Mouse (Mus musculus) neural tube, embryonic 14.5 days (tissue): Measurements from ENCODE around the gene Aire. TPM values are rescaled to one million over a fixed set of nuclear protein-coding genes. Genes with fewer than 3 reads are reported as not detected.

Experiments used
- ATAC-seq: fragments of 200-750 bp; cut with Nextera tagmentation; 2 replicates; pipeline ENCODE4 v1.8.0; 2017; ENCODE audit warnings: low read depth, mild to moderate bottlenecking, moderate TSS enrichment, moderate library complexity
- H3K27ac ChIP-seq: fragments of 300-500 bp; sonication (generic); 2 replicates; pipeline ENCODE4 v1.5.1; 2014; ENCODE audit warnings: low read depth, mild to moderate bottlenecking, control low read depth, low read length, moderate library complexity, mixed read lengths
- H3K27me3 ChIP-seq: fragments of 300-500 bp; sonication (generic); 2 replicates; pipeline ENCODE4 v1.6.1; 2014; ENCODE audit warnings: low read length; ENCODE audit not compliant: control insufficient read depth, insufficient read depth
- H3K36me3 ChIP-seq: fragments of 300-500 bp; sonication (generic); 2 replicates; pipeline ENCODE4 v1.6.1; 2014; ENCODE audit warnings: low read length, mixed read lengths; ENCODE audit not compliant: control insufficient read depth, insufficient read depth
- H3K4me1 ChIP-seq: fragments of 300-500 bp; sonication (generic); 2 replicates; pipeline ENCODE4 v1.6.1; 2014; ENCODE audit warnings: low read length; ENCODE audit not compliant: control insufficient read depth, insufficient read depth
- H3K4me2 ChIP-seq: fragments of 300-500 bp; sonication (generic); 2 replicates; pipeline ENCODE4 v1.6.1; 2014; ENCODE audit warnings: mild to moderate bottlenecking, low read depth, low read length, control low read depth
- H3K4me3 ChIP-seq: fragments of 300-500 bp; sonication (generic); 2 replicates; pipeline ENCODE4 v1.5.1; 2014; ENCODE audit warnings: low read depth, low read length, control low read depth, mixed read lengths
- H3K9ac ChIP-seq: fragments of 300-500 bp; sonication (generic); replicated peaks from 2 replicates; pipeline ENCODE4 v1.6.1; 2014; ENCODE audit warnings: low read depth, mild to moderate bottlenecking, control low read depth, low read length, mixed read lengths
- H3K9me3 ChIP-seq: fragments of 300-500 bp; sonication (generic); 2 replicates; pipeline ENCODE4 v1.6.1; 2016; ENCODE audit warnings: low read length; ENCODE audit not compliant: control insufficient read depth
- WGBS: fragments of 180-500 bp; shearing (Covaris S2); extraction: QIAGEN DNeasy Blood & Tissue Kit; methylation state at CpG from one replicate; pipeline ENCODE4 v1.1.7; 2014; 5-methylcytosine and 5-hydroxymethylcytosine counted together
- polyA plus RNA-seq: library from polyadenylated mRNA; unstranded; fragments of >200 nt; fragmentation: Nextera tagmentation; extraction: Ambion mirVana; gene quantifications from 2 replicates; pipeline ENCODE4 v1.2.1, GENCODE M21; 2014

Aire gene
- polyA plus RNA-seq, 1 experiment from 2014 or later, result 0.21 TPM

DNA sequence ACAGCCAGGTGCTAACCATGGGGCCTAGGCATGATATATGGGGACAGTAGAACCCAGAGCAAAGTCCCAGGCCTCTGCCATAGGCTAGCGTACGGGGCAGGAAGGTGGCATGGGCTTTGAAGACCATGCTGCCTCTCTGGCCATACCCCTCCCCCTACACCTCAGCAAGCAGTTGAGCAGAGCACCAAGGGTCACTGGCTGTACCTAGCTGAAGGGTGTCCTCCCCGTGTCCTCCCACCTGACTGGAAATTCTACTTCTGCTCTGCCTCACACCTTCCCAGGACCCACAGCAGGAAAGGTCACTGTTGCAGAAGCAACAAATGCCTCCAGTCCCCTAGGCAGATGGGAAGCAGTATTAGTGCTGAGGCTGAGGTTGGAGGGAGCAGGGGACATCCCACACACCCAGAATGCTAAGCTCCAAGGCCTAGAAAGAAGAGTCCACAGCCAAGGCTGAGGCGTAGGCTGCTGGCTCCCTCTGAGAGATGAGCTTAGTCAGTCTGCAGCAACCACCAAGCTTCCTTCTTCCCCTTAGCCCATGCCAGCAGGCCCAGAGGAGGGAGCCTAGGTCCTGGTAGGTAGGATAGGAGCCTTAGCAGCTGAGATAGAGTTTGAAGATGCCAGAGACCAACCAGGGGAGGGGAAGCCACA, 37.5 kb downstream of the Aire start:
- Histone ChIP-seq H3K9ac (no peak overlapping the region), H3K9me3 (no peaks in the 10 kb centered on the region), H3K27me3 (no peaks in the 10 kb centered on the region), H3K4me1 (peaks cover 19% of the 10 kb centered on the region), H3K4me2 (no peak overlapping the region), H3K4me3 (no peak overlapping the region), H3K27ac (no peak overlapping the region), H3K36me3 (no peaks in the 10 kb centered on the region; the same call in 1 of the 2 replicates)
- WGBS, result 91% methylated on average over 4 of the region's 4 CpGs
- no peak for ATAC-seq

DNA sequence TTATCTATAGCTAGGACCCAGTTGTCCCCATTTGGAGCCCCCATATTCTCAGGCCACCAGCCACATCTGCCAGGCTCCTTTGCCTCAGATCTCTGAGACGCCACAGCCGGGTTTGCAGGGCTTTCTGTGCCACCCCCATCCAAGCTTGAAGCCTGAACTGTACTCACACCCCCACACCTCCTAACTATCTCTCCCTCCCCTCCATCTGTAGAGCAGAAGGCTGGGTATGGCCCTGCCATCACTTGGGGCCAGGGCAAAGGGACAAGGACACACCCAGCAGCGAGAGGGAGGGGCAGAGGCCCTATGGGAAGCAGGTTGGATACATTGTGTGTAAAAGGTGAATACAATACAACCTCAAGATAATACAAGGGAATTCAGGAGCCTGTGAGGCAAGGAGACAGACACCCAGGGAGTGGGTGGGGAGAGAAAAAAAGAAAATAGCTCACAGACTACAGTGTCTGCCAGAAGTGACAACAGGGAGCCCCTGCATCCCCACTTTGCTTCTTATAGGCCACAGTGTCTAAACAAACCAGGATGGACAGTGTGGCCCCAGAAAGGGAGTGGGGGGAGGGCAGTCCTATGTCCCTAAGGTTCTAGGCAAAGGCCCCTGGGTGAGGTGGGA, 38.8 kb downstream of the Aire start:
- no peak for ATAC-seq
- 86% methylated on average over 3 of the region's 3 CpGs for WGBS

GRCm38 (mm10) chr10:78002316-78002715, 41.1 kb downstream of the Aire start:
- H3K4me1 ChIP-seq, result peaks cover 8% of the 10 kb centered on the region; the same call in 1 of the 2 replicates
- H3K36me3 ChIP-seq, result peaks cover 22% of the 10 kb centered on the region
- no peak for ATAC-seq
- no peak overlapping the region for H3K4me2 ChIP-seq
- no peak overlapping the region for H3K9ac ChIP-seq
- 95% methylated on average over 2 of the region's 2 CpGs for WGBS
- no peaks in the 10 kb centered on the region for H3K27me3 ChIP-seq
- H3K9me3 ChIP-seq, result no peaks in the 10 kb centered on the region
- H3K27ac ChIP-seq, result no peak overlapping the region
- no peak overlapping the region for H3K4me3 ChIP-seq

More for the DNA sequence above, 38.8 kb downstream of the Aire start:
- Histone ChIP-seq H3K36me3 (peaks cover 13% of the 10 kb centered on the region), H3K4me1 (peaks cover 19% of the 10 kb centered on the region), H3K27me3 (no peaks in the 10 kb centered on the region), H3K9me3 (no peaks in the 10 kb centered on the region), H3K4me3 (no peak overlapping the region), H3K27ac (no peak overlapping the region), H3K4me2 (no peak overlapping the region), H3K9ac (no peak overlapping the region)

GRCm38 (mm10) chr10:78001796-78002195, 41.6 kb downstream of the Aire start:
- 96% methylated on average over 11 of the region's 11 CpGs for WGBS

DNA sequence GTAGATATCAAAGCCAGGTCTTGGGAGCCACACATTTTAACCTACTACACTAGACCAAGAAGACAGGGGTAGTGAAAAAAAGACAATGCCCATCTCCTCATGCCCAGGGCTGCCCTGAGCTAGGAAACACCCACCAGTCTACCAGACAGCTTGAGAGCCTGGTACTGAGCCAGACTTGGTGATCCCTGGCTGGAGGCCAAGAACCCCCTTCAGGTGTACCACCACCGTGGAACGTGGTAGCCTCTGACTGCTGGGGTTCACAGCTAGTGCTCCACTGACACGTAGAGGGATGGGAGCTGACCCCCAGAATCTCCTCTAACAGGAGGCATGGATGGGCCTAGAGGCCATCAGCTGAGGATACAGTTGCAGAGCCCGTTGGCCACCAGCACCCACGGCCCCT, 43.2 kb downstream of the Aire start:
- H3K4me2 ChIP-seq, result no peak overlapping the region
- H3K4me1 ChIP-seq, result no peaks in the 10 kb centered on the region
- no peaks in the 10 kb centered on the region for H3K27me3 ChIP-seq
- H3K27ac ChIP-seq, result no peak overlapping the region
- H3K9ac ChIP-seq, result no peak overlapping the region
- no peaks in the 10 kb centered on the region for H3K9me3 ChIP-seq
- no peak overlapping the region for H3K4me3 ChIP-seq
- WGBS, result 96% methylated on average over 5 of the region's 5 CpGs
- no peak for ATAC-seq
- peaks cover 29% of the 10 kb centered on the region for H3K36me3 ChIP-seq

More at GRCm38 (mm10) chr10:78001796-78002195, 41.6 kb downstream of the Aire start:
- peaks cover 22% of the 10 kb centered on the region for H3K36me3 ChIP-seq
- H3K4me3 ChIP-seq, result no peak overlapping the region
- H3K9ac ChIP-seq, result no peak overlapping the region
- H3K4me1 ChIP-seq, result peaks cover 5% of the 10 kb centered on the region; the same call in 1 of the 2 replicates
- H3K27me3 ChIP-seq, result no peaks in the 10 kb centered on the region
- no peak overlapping the region for H3K27ac ChIP-seq
- H3K9me3 ChIP-seq, result no peaks in the 10 kb centered on the region
- H3K4me2 ChIP-seq, result no peak overlapping the region
- ATAC-seq, result no peak

GRCm38 (mm10) chr10:77995639-77996038, 47.8 kb downstream of the Aire start:
- Histone ChIP-seq H3K4me1 (no peaks in the 10 kb centered on the region), H3K27ac (no peak overlapping the region), H3K9ac (no peak overlapping the region), H3K9me3 (no peaks in the 10 kb centered on the region), H3K27me3 (no peaks in the 10 kb centered on the region), H3K4me3 (no peak overlapping the region), H3K4me2 (no peak overlapping the region), H3K36me3 (peaks cover 48% of the 10 kb centered on the region)
- 94% methylated on average over 3 of the region's 3 CpGs for WGBS
- no peak for ATAC-seq

- Histone ChIP-seq H3K4me1 (no peaks in the 10 kb centered on the region), H3K9ac (no peak overlapping the region), H3K4me3 (no peak overlapping the region), H3K4me2 (no peak overlapping the region), H3K27ac (no peak overlapping the region), H3K9me3 (no peaks in the 10 kb centered on the region), H3K27me3 (no peaks in the 10 kb centered on the region), H3K36me3 (peaks cover 17% of the 10 kb centered on the region)
- WGBS, result 75% methylated on average over 5 of the region's 5 CpGs
- no peak for ATAC-seq
These were observed 57.6 kb downstream of the Aire start for GRCm38 (mm10) chr10:77985775-77986174.

GRCm38 (mm10) chr10:77984660-77985059, 58.8 kb downstream of the Aire start:
- Histone ChIP-seq H3K36me3 (peaks cover 8% of the 10 kb centered on the region; the same call in 1 of the 2 replicates), H3K9ac (no peak overlapping the region), H3K27me3 (no peaks in the 10 kb centered on the region), H3K4me2 (no peak overlapping the region), H3K4me1 (no peaks in the 10 kb centered on the region; the same call in 1 of the 2 replicates), H3K4me3 (no peak overlapping the region), H3K9me3 (no peaks in the 10 kb centered on the region), H3K27ac (no peak overlapping the region)
- WGBS, result 1% methylated on average over 4 of the region's 4 CpGs
- peak; percentile 68 for ATAC-seq
